ENCODE assay signal across 8 mouse cellular contexts in genomic region chr5:103926398-103926797, GRCm38 (mm10). TPM values are rescaled to one million over a fixed set of nuclear protein-coding genes. Genes with fewer than 3 reads are reported as not detected.
DNase-seq lines count a peak whose midpoint lies in the region; ATAC-seq and TF ChIP-seq lines count a peak whose summit lies in the region.

No protein-coding gene starts in this region.

- no peak overlapping the region for H3K4me2 ChIP-seq in lung, postnatal 0 days (replicated peaks; ENCODE audit: low read depth, low read length)
- no peak overlapping the region for H3K4me2 ChIP-seq in heart, embryonic 12.5 days

- no peaks in the 10 kb centered on the region for H3K9me3 ChIP-seq in lung, postnatal 0 days (ENCODE audit: low read length)
- H3K9me3 ChIP-seq in heart, embryonic 12.5 days (replicated peaks) = no peaks in the 10 kb centered on the region

- peak in 1 of 2 experiments; percentile 16 for DNase-seq in cerebellum, adult 2 months
- DNase-seq in cerebellum, adult 11-12 months = no peak
- DNase-seq in lung, postnatal 0 days (ENCODE audit: low spot score) = no peak
- DNase-seq in lung, postnatal 10 days = no peak
- DNase-seq in kidney, postnatal 4 days = peak; percentile 33 to 36
- DNase-seq in thymus, postnatal 0 days (ENCODE audit: low spot score) = peak; percentile 55
- DNase-seq in urinary bladder, postnatal 25 days (ENCODE audit: low spot score) = no peak

- TF ChIP-seq POLR2A in cerebellum, adult 2 months (IDR thresholded peaks at IDR 0.05; ENCODE audit: borderline replicate concordance, insufficient read depth, low read length) = no peak

- no peak overlapping the region for H3K4me3 ChIP-seq in cerebellum, adult 2 months (replicated peaks; ENCODE audit: insufficient read depth, low read depth, low read length)
- no peak overlapping the region for H3K4me3 ChIP-seq in lung, postnatal 0 days (ENCODE audit: low read depth, low read length)
- no peak overlapping the region for H3K4me3 ChIP-seq in heart, embryonic 12.5 days

- TF ChIP-seq EP300 in lung, postnatal 0 days (IDR thresholded peaks at IDR 0.05) = no peak

- no peak overlapping the region for H3K9ac ChIP-seq in lung, postnatal 0 days (replicated peaks; ENCODE audit: low read depth)
- no peak overlapping the region for H3K9ac ChIP-seq in heart, embryonic 12.5 days

- no peaks in the 10 kb centered on the region for H3K4me1 ChIP-seq in cerebellum, adult 2 months (ENCODE audit: control insufficient read depth, insufficient read depth, low read length)
- peaks cover 6% of the 10 kb centered on the region; the same call in 1 of the 2 replicates for H3K4me1 ChIP-seq in lung, postnatal 0 days (ENCODE audit: insufficient read depth, low read depth, low read length)
- H3K4me1 ChIP-seq in heart, embryonic 12.5 days (replicated peaks) = peaks cover 6% of the 10 kb centered on the region

- H3K27me3 ChIP-seq in cerebellum, adult 2 months (ENCODE audit: control insufficient read depth, insufficient read depth, low read length) = no peaks in the 10 kb centered on the region
- H3K27me3 ChIP-seq in lung, postnatal 0 days (replicated peaks; ENCODE audit: insufficient read depth, low read length) = no peaks in the 10 kb centered on the region
- no peaks in the 10 kb centered on the region for H3K27me3 ChIP-seq in heart, embryonic 12.5 days (replicated peaks)

- TF ChIP-seq CTCF in cerebellum, adult 2 months (IDR thresholded peaks at IDR 0.05; ENCODE audit: borderline replicate concordance, insufficient read depth, low read depth, low read length) = peak; percentile 47; the same call in 1 of the 2 replicates
- peak; percentile 66 for TF ChIP-seq CTCF in lung, postnatal 0 days (IDR thresholded peaks at IDR 0.05)

- 75% methylated on average over 12 of the region's 12 CpGs for WGBS in cerebellum, adult 2 months
- 70% methylated on average over 12 of the region's 12 CpGs for WGBS in lung, postnatal 0 days
- 63% methylated on average over 12 of the region's 12 CpGs for WGBS in heart, embryonic 12.5 days

- ATAC-seq in lung, postnatal 0 days = no peak
- no peak for ATAC-seq in heart, embryonic 12.5 days (ENCODE audit: insufficient number of reproducible peaks, low FRiP score)

- H3K27ac ChIP-seq in cerebellum, adult 2 months (ENCODE audit: insufficient read depth, low read length) = no peak overlapping the region
- H3K27ac ChIP-seq in lung, postnatal 0 days (ENCODE audit: low read length) = no peak overlapping the region
- H3K27ac ChIP-seq in heart, embryonic 12.5 days (ENCODE audit: poor library complexity, severe bottlenecking) = no peak overlapping the region

- H3K36me3 ChIP-seq in lung, postnatal 0 days (ENCODE audit: insufficient read depth, low read length) = no peaks in the 10 kb centered on the region
- H3K36me3 ChIP-seq in heart, embryonic 12.5 days = no peaks in the 10 kb centered on the region

RNA-seq across cellular contexts. Expression of gene Klhl8, which starts 15.3 kb away (rescaled TPM):
- polyA plus RNA-seq in cerebellum, adult 2 months (2012; rRNA removed) = 29.1 and 29.6 TPM in 2 replicates
- 7.1 and 8.0 TPM in 2 replicates for polyA plus RNA-seq in lung, postnatal 0 days (2015; fragmentation: Nextera tagmentation; extraction: Ambion mirVana)
- 8.6 and 9.3 TPM in 2 replicates for polyA plus RNA-seq in thymus, postnatal 0 days (2015; fragmentation: Nextera tagmentation; extraction: Ambion mirVana)
- polyA plus RNA-seq in heart, embryonic 12.5 days (2016; fragmentation: Nextera tagmentation; extraction: Ambion mirVana) = 11.3 and 12.4 TPM in 2 replicates

RNA-seq across cellular contexts. Expression of gene Hsd17b13, which starts 50.8 kb away (rescaled TPM):
- not detected in 2 replicates for polyA plus RNA-seq in cerebellum, adult 2 months (2012; rRNA removed)
- polyA plus RNA-seq in lung, postnatal 0 days (2015; fragmentation: Nextera tagmentation; extraction: Ambion mirVana) = 0.20 TPM in 1 of 2 replicates, not detected in the other
- 0.12 TPM in 2 replicates for polyA plus RNA-seq in thymus, postnatal 0 days (2015; fragmentation: Nextera tagmentation; extraction: Ambion mirVana)
- not detected in 2 replicates for polyA plus RNA-seq in heart, embryonic 12.5 days (2016; fragmentation: Nextera tagmentation; extraction: Ambion mirVana)

Comparison
In these comparisons a context has a peak if more than half of its experiments do, and no peak if none do; other contexts are left out.
1. DNase-seq: peak in kidney, postnatal 4 days (2 of 2) and thymus, postnatal 0 days (single experiment); none in cerebellum, adult 11-12 months (single experiment), lung, postnatal 0 days (single experiment), lung, postnatal 10 days (single experiment) and urinary bladder, postnatal 25 days (single experiment).